Mouse (Mus musculus) lung, embryonic 16.5 days (tissue): ENCODE data around the gene Pcca. TPM values are rescaled to one million over a fixed set of nuclear protein-coding genes. Genes with fewer than 3 reads are reported as not detected.

ENCODE experiments used
- ATAC-seq: fragments of 200-750 bp; cut with Nextera tagmentation; 2 replicates; pipeline ENCODE4 v1.8.0; 2017; ENCODE audit warnings: low read depth, mild to moderate bottlenecking, moderate library complexity
- H3K27ac ChIP-seq: fragments of 300-500 bp; sonication (generic); 2 replicates; pipeline ENCODE4 v1.5.1; 2014; ENCODE audit warnings: mild to moderate bottlenecking, control low read depth, low read length
- H3K27me3 ChIP-seq: fragments of 300-500 bp; sonication (generic); 2 replicates; pipeline ENCODE4 v1.6.1; 2014; ENCODE audit warnings: low read depth, low read length, mixed read lengths; ENCODE audit not compliant: control insufficient read depth, insufficient read depth
- H3K36me3 ChIP-seq: fragments of 300-500 bp; sonication (generic); 2 replicates; pipeline ENCODE4 v1.6.1; 2014; ENCODE audit warnings: low read length; ENCODE audit not compliant: control insufficient read depth, insufficient read depth
- H3K4me1 ChIP-seq: fragments of 300-500 bp; sonication (generic); replicated peaks from 2 replicates; pipeline ENCODE4 v1.6.1; 2014; ENCODE audit warnings: low read length, mixed read lengths; ENCODE audit not compliant: control insufficient read depth, insufficient read depth
- H3K4me2 ChIP-seq: fragments of 300-500 bp; sonication (generic); 2 replicates; pipeline ENCODE4 v1.6.1; 2014; ENCODE audit warnings: low read depth, low read length, control low read depth
- H3K4me3 ChIP-seq: fragments of 300-500 bp; sonication (generic); 2 replicates; pipeline ENCODE4 v1.5.1; 2014; ENCODE audit warnings: mild to moderate bottlenecking, low read length, control low read depth
- H3K9ac ChIP-seq: fragments of 300-500 bp; sonication (generic); 2 replicates; pipeline ENCODE4 v1.6.1; 2014; ENCODE audit warnings: low read length, control low read depth
- H3K9me3 ChIP-seq: fragments of 300-500 bp; sonication (generic); 2 replicates; pipeline ENCODE4 v1.6.1; 2016; ENCODE audit warnings: low read length; ENCODE audit not compliant: control insufficient read depth
- WGBS: fragments of 180-500 bp; shearing (Covaris S2); extraction: QIAGEN DNeasy Blood & Tissue Kit; methylation state at CpG from one replicate; pipeline ENCODE4 v1.1.7; 2014; 5-methylcytosine and 5-hydroxymethylcytosine counted together
- polyA plus RNA-seq: library from polyadenylated mRNA; unstranded; fragments of >200 nt; fragmentation: Nextera tagmentation; extraction: Ambion mirVana; gene quantifications from 2 replicates; pipeline ENCODE4 v1.2.1, GENCODE M21; 2015

Gene Pcca
- polyA plus RNA-seq, 1 experiment from 2014 or later, result 19.0 TPM

DNA sequence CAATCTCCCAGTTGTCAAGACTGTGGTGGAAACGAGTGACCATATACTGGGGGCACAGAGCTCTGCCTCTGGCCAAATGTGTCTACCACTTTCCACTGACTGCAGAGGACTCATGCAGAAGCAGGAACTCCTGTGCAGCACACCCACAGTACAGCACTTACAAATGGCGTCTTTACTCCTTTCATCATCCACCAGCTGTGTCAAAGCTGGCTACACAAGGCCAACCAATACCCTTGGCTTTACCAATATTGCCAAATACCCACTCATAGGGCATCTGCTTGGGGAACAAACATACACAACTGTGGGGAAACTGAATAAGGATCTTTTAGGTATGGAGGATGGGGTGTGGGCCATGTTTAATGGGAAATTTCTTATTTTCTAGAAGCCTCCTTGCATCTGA is 367.6 kb downstream of the Pcca start:
- Histone ChIP-seq H3K9ac (no peak overlapping the region), H3K4me1 (peaks cover 20% of the 10 kb centered on the region), H3K9me3 (no peaks in the 10 kb centered on the region), H3K27ac (no peak overlapping the region), H3K27me3 (no peaks in the 10 kb centered on the region), H3K4me2 (no peak overlapping the region), H3K36me3 (no peaks in the 10 kb centered on the region), H3K4me3 (no peak overlapping the region)
- WGBS, result 60% methylated on average over 2 of the region's 2 CpGs
- no peak for ATAC-seq

- no peak overlapping the region for H3K27ac ChIP-seq
- ATAC-seq, result no peak; the same call in 1 of the 2 replicates
- no peaks in the 10 kb centered on the region for H3K9me3 ChIP-seq
- 35% methylated on average over 2 of the region's 2 CpGs for WGBS
- peaks cover 20% of the 10 kb centered on the region for H3K4me1 ChIP-seq
- H3K36me3 ChIP-seq, result no peaks in the 10 kb centered on the region
- H3K9ac ChIP-seq, result no peak overlapping the region
- no peaks in the 10 kb centered on the region for H3K27me3 ChIP-seq
- no peak overlapping the region for H3K4me2 ChIP-seq
- H3K4me3 ChIP-seq, result no peak overlapping the region
Measured at GRCm38 (mm10) chr14:122902136-122902535, 368.0 kb downstream of the Pcca start.

DNA sequence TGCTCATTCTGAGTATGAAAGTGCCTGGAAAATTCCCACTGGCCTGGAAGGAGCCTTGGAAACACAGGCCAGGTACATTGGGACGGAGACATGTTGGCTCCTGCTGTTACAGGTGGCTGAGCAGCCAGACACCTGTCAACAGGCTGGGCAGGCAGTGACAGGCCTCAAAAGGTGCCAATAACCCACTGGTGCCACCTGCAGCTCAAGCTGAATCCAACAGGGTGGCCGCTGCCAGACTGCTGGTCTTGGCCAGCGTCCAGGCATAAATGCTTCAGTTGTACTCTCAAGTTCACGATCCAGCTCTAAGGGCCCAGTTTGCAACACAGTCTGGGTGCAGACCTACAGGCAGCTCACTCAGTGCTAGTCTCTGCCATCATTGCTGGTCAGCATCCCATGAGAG is 368.8 kb downstream of the Pcca start:
- H3K4me1 ChIP-seq, result peaks cover 20% of the 10 kb centered on the region
- H3K36me3 ChIP-seq, result no peaks in the 10 kb centered on the region
- peak overlapping the region; percentile 40; the same call in 1 of the 2 replicates for H3K27ac ChIP-seq
- no peak overlapping the region for H3K9ac ChIP-seq
- no peak overlapping the region for H3K4me2 ChIP-seq
- H3K9me3 ChIP-seq, result no peaks in the 10 kb centered on the region
- H3K27me3 ChIP-seq, result no peaks in the 10 kb centered on the region
- WGBS, result 29% methylated on average over 4 of the region's 4 CpGs
- peak; percentile 90 for ATAC-seq
- H3K4me3 ChIP-seq, result no peak overlapping the region

DNA sequence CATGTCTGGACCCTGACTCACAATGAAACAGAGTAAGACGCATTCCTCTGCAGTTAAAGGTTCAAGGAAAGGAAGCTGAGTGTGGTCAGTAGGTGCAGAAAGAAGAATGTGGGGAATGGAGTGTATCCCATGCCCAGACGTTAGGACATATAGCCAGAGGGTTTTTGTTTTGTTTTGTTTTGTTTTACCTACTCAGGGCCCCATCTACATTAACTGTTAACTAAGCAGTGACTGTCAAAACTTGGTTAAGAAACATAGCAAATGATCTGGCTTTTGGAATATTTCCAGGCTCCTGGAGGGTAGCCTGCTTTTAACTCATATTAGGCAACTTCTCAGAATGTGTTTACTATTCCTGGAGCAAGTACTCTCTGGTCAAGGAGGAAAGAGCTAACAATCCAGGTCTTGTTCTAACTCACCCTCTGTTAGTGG is 369.8 kb downstream of the Pcca start:
- Histone ChIP-seq H3K27me3 (no peaks in the 10 kb centered on the region), H3K4me1 (peaks cover 20% of the 10 kb centered on the region), H3K9me3 (no peaks in the 10 kb centered on the region), H3K27ac (peak overlapping the region; percentile 43; the same call in 1 of the 2 replicates), H3K36me3 (no peaks in the 10 kb centered on the region), H3K9ac (no peak overlapping the region), H3K4me2 (no peak overlapping the region), H3K4me3 (no peak overlapping the region)
- peak; percentile 59 for ATAC-seq
- WGBS, result 36% methylated on average over 2 of the region's 2 CpGs

DNA sequence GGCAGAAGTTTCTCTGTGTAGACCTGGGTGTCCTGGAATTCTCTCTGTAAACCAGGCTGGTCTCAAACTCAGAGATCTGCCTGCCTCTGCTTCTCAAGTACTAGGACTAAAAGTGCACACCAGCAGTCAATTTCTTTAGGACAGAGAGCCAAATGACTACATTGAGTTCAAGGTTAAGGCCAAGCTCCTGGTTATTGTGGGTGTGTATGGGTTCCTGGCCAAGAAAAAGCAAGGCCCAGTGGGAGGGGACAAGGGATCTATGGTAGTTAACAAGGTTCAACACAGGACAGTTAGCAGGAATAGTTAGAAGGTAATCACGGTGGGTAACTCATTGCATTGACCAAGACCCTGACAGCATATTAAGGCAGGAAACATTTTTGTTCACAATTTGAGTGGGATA is 370.9 kb downstream of the Pcca start:
- ATAC-seq, result no peak
- H3K27ac ChIP-seq, result no peak overlapping the region
- no peaks in the 10 kb centered on the region for H3K9me3 ChIP-seq
- WGBS, result 97% methylated on average over 1 of the region's 1 CpGs
- no peak overlapping the region for H3K4me3 ChIP-seq
- no peaks in the 10 kb centered on the region for H3K36me3 ChIP-seq
- no peak overlapping the region for H3K9ac ChIP-seq
- H3K27me3 ChIP-seq, result no peaks in the 10 kb centered on the region
- peaks cover 20% of the 10 kb centered on the region for H3K4me1 ChIP-seq
- no peak overlapping the region for H3K4me2 ChIP-seq

DNA sequence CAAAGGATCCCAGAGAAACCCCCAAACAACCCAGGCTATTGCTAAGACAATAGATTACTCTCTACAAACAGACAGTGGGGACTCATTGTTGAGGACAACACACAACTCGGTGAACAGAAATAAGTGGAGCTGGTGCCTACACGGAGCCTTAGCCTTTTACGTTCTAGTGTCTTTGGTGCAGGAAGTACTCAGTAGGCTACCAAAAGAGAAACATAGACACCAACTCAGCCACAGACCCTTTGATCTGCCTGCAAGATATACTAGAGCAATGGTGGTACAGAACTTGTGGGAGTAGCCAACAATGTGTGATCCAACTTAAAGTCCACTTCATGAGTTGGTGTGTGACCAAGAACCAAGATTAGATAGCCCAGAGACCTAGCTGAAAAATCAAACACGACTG is 374.0 kb downstream of the Pcca start:
- ATAC-seq, result no peak
- no peak overlapping the region for H3K4me3 ChIP-seq
- H3K9ac ChIP-seq, result no peak overlapping the region
- WGBS, result 95% methylated on average over 4 of the region's 4 CpGs
- no peak overlapping the region for H3K27ac ChIP-seq
- no peaks in the 10 kb centered on the region for H3K9me3 ChIP-seq
- H3K4me1 ChIP-seq, result peaks cover 18% of the 10 kb centered on the region
- H3K27me3 ChIP-seq, result no peaks in the 10 kb centered on the region
- no peaks in the 10 kb centered on the region for H3K36me3 ChIP-seq
- H3K4me2 ChIP-seq, result no peak overlapping the region

- 0 out of 2 replicates have a peak, but pooled peaks have one; percentile 18 for ATAC-seq
- Histone ChIP-seq H3K27ac (no peak overlapping the region), H3K4me1 (peaks cover 6% of the 10 kb centered on the region; the same call in 1 of the 2 replicates), H3K9ac (no peak overlapping the region), H3K4me2 (no peak overlapping the region), H3K36me3 (no peaks in the 10 kb centered on the region), H3K9me3 (no peaks in the 10 kb centered on the region), H3K4me3 (no peak overlapping the region), H3K27me3 (no peaks in the 10 kb centered on the region)
- 53% methylated on average over 5 of the region's 5 CpGs for WGBS
Measured at GRCm38 (mm10) chr14:122909368-122910091, 375.4 kb downstream of the Pcca start.

DNA sequence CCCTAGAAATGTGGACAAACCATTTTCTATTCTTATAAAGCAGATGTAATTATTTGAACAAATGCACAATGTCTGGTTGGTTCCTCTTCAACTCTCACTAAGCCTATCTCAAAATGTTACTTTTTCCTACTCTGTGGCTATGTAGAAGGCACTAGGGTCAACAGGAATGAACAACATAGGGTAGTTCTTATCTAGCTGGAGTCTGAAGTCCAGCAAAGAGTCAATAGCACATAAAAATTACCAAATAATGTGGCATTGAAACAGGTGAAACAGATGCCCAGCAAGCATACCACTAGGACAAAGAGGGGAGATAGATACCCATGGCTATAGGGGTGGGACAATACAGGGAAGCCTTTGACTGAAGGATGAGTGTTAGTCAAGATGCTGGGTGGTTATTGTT is 377.1 kb downstream of the Pcca start:
- H3K4me2 ChIP-seq, result no peak overlapping the region
- no peaks in the 10 kb centered on the region for H3K27me3 ChIP-seq
- H3K4me3 ChIP-seq, result no peak overlapping the region
- no peaks in the 10 kb centered on the region for H3K9me3 ChIP-seq
- ATAC-seq, result no peak
- H3K9ac ChIP-seq, result no peak overlapping the region
- H3K36me3 ChIP-seq, result no peaks in the 10 kb centered on the region
- H3K27ac ChIP-seq, result no peak overlapping the region
- H3K4me1 ChIP-seq, result peaks cover 6% of the 10 kb centered on the region; the same call in 1 of the 2 replicates

DNA sequence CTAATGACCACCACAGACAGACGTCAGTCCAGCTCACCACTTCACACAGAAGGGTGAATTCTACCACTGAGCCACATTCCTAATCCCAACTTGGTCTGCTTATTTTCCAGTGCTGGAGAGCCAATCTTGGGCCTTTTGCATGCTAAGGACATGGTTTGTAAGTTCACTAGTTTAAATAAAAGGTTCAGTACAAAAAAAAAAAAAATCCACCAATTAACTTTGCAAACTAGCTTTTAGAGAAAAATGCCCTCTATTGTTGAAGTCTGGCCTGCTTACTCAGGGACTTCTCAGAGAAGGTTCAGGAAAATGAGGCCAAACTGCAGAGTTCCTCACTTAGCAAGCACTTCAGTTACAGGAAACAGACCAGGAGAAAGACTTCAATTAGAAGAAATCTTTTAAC is 378.0 kb downstream of the Pcca start:
- no peaks in the 10 kb centered on the region for H3K27me3 ChIP-seq
- peak overlapping the region; percentile 83 for H3K4me2 ChIP-seq
- no peak for ATAC-seq
- 42% methylated on average over 1 of the region's 1 CpGs for WGBS
- peak overlapping the region; percentile 57 for H3K4me3 ChIP-seq
- no peak overlapping the region for H3K27ac ChIP-seq
- H3K36me3 ChIP-seq, result no peaks in the 10 kb centered on the region
- peaks cover 6% of the 10 kb centered on the region; the same call in 1 of the 2 replicates for H3K4me1 ChIP-seq
- peak overlapping the region; percentile 63 for H3K9ac ChIP-seq
- no peaks in the 10 kb centered on the region for H3K9me3 ChIP-seq
